Mouse (Mus musculus) olfactory bulb, adult 2 months (tissue): Measurements from ENCODE around the gene Slc7a1. TPM values are rescaled to one million over a fixed set of nuclear protein-coding genes. Genes with fewer than 3 reads are reported as not detected.
"Not testable (repeated sequence)": the region's sequence is repeated elsewhere in the genome, so short reads cannot be mapped to it uniquely, and the experiment has no call there.

Experiments
- H3K27ac ChIP-seq: fragments of 200-500 bp; 2 replicates; pipeline ENCODE4 v1.5.1; 2012; ENCODE audit warnings: low read depth, low read length; ENCODE audit not compliant: insufficient read depth
- H3K4me1 ChIP-seq: fragments of 200-500 bp; 2 replicates; pipeline ENCODE4 v1.6.1; 2012; ENCODE audit warnings: low read length; ENCODE audit not compliant: control insufficient read depth, insufficient read depth
- H3K4me3 ChIP-seq: fragments of 200-500 bp; 2 replicates; pipeline ENCODE4 v1.5.1; 2012; ENCODE audit warnings: mild to moderate bottlenecking, low read depth, low read length, moderate library complexity; ENCODE audit not compliant: insufficient read depth
- CTCF ChIP-seq: fragments of 200-500 bp; IDR thresholded peaks from 2 replicates; pipeline ENCODE4 v1.5.1; 2012; ENCODE audit warnings: low read depth, mild to moderate bottlenecking, low read length, moderate library complexity; ENCODE audit not compliant: insufficient read depth
- POLR2A ChIP-seq: fragments of 200-500 bp; IDR thresholded peaks from 2 replicates; pipeline ENCODE4 v1.6.1; 2012; ENCODE audit warnings: mild to moderate bottlenecking, low read depth, low read length, moderate library complexity; ENCODE audit not compliant: insufficient read depth
- WGBS: fragments of 180-500 bp; shearing (Covaris S2); methylation state at CpG from one replicate; pipeline ENCODE4 v1.1.7; 2018; 5-methylcytosine and 5-hydroxymethylcytosine counted together
- polyA plus RNA-seq: library from polyadenylated mRNA; stranded (reverse); fragments of >200 nt; gene quantifications from 2 replicates; pipeline ENCODE4 v1.2.4, GENCODE M21; 2012; ENCODE audit warnings: low replicate concordance; ENCODE audit not compliant: missing spikeins, insufficient read depth, insufficient read length

Gene Slc7a1
- polyA plus RNA-seq, 1 experiment, result not detected

DNA sequence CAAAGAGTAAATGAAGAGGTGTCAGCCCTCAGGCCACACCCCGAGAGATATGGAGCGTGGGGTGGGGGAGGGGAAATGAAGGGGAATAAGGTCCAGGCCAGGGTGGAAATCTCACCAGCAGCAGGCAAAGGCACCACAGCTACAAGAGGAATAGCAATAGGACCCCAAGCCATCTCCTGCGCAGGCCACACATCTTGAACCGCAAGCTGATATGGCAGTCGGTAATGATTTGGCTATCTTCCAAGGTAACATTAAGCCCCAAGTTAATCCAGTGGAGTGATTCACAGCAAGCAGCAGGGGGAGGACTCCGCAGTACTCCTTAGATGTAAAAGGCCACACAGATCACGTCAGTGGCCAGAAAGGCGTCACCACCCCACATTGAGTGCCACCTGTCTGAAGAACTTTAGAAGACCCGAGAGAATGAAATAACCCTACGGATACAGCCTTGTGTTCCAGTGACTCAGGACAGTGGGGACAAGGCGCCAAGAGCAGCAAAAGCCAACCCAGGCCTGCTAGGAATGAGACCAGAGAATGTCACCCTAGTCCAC is 68.4 kb downstream of the Slc7a1 start:
- H3K4me3 ChIP-seq, result no peak overlapping the region
- WGBS, result 75% methylated on average over 11 of the region's 11 CpGs
- TF ChIP-seq CTCF (no peak), POLR2A (no peak)
- peaks cover 2% of the 10 kb centered on the region; the same call in 1 of the 2 replicates for H3K4me1 ChIP-seq
- H3K27ac ChIP-seq, result no peak overlapping the region

DNA sequence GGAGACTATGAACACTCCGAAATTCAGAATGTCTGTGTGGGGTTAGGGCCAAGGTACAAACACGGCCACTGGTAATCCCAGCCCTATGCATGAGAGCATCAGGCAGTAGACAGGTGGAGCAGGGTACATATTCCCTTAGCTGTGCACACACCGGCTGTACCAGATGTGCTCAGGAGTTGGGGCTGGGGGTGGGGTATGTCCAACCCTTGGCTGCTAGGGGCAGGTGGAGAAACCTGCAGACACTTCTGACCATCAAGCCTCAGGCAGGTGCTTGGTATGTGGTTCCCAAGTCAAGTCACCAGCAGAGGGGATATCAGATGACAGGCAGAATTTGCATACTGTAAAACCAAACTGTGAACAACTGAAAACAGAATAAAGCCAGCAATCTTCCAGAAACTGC is 70.7 kb downstream of the Slc7a1 start:
- Histone ChIP-seq H3K27ac (no peak overlapping the region), H3K4me3 (no peak overlapping the region), H3K4me1 (peaks cover 2% of the 10 kb centered on the region; the same call in 1 of the 2 replicates)
- no peak for TF ChIP-seq CTCF
- TF ChIP-seq POLR2A, result no peak
- 93% methylated on average over 3 of the region's 3 CpGs for WGBS

DNA sequence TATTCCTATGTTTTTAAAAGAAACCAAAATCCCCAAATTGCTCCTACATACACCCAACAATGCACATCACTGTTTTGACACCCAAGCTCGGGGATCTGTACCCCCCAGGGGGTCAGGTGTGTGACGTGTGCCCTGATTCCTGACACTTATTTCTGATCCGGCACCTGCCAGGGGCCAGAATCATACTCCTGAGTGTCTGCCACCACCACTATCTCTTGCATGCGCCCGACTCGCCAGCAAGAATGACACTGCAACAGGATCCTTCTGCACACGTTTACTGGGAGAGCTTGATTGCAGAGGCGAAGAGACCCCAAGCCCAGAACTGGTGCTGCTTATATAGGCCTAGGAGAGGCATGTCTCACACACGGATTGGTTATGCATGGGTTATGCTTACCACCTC is 73.4 kb downstream of the Slc7a1 start:
- 94% methylated on average over 9 of the region's 9 CpGs for WGBS
- not testable (repeated sequence) for H3K27ac ChIP-seq, H3K4me3 ChIP-seq, H3K4me1 ChIP-seq

GRCm38 (mm10) chr5:148325317-148325885 is 74.3 kb downstream of the Slc7a1 start:
- no peak overlapping the region for H3K27ac ChIP-seq
- TF ChIP-seq POLR2A, result no peak
- no peak for TF ChIP-seq CTCF
- H3K4me1 ChIP-seq, result no peaks in the 10 kb centered on the region
- H3K4me3 ChIP-seq, result no peak overlapping the region
- 42% methylated on average over 4 of the region's 4 CpGs for WGBS

- Histone ChIP-seq H3K4me1 (peaks cover 3% of the 10 kb centered on the region; the same call in 1 of the 2 replicates), H3K4me3 (no peak overlapping the region), H3K27ac (no peak overlapping the region)
- no peak for TF ChIP-seq POLR2A
- TF ChIP-seq CTCF, result no peak
- 90% methylated on average over 5 of the region's 5 CpGs for WGBS
These were observed 84.8 kb downstream of the Slc7a1 start for GRCm38 (mm10) chr5:148314931-148315330.

GRCm38 (mm10) chr5:148312443-148312842 is 87.3 kb downstream of the Slc7a1 start:
- Histone ChIP-seq H3K4me3 (no peak overlapping the region), H3K27ac (no peak overlapping the region), H3K4me1 (peaks cover 3% of the 10 kb centered on the region; the same call in 1 of the 2 replicates)
- WGBS, result 47% methylated on average over 2 of the region's 2 CpGs
- TF ChIP-seq POLR2A (no peak), CTCF (no peak)

- 67% methylated on average over 10 of the region's 10 CpGs for WGBS
- TF ChIP-seq POLR2A, result no peak
- no peak for TF ChIP-seq CTCF
- no peak overlapping the region for H3K27ac ChIP-seq
- H3K4me3 ChIP-seq, result no peak overlapping the region
- H3K4me1 ChIP-seq, result peaks cover 3% of the 10 kb centered on the region; the same call in 1 of the 2 replicates
These were observed 88.9 kb downstream of the Slc7a1 start for GRCm38 (mm10) chr5:148310790-148311189.

GRCm38 (mm10) chr5:148304112-148304511 is 95.6 kb downstream of the Slc7a1 start:
- Histone ChIP-seq H3K27ac (no peak overlapping the region), H3K4me1 (no peaks in the 10 kb centered on the region), H3K4me3 (no peak overlapping the region)
- no peak for TF ChIP-seq POLR2A
- TF ChIP-seq CTCF, result no peak
- 89% methylated on average over 2 of the region's 2 CpGs for WGBS

GRCm38 (mm10) chr5:148302968-148303367 is 96.7 kb downstream of the Slc7a1 start:
- no peak for TF ChIP-seq POLR2A
- no peak for TF ChIP-seq CTCF
- no peak overlapping the region for H3K4me3 ChIP-seq
- H3K27ac ChIP-seq, result no peak overlapping the region
- H3K4me1 ChIP-seq, result no peaks in the 10 kb centered on the region
- 80% methylated on average over 11 of the region's 11 CpGs for WGBS

DNA sequence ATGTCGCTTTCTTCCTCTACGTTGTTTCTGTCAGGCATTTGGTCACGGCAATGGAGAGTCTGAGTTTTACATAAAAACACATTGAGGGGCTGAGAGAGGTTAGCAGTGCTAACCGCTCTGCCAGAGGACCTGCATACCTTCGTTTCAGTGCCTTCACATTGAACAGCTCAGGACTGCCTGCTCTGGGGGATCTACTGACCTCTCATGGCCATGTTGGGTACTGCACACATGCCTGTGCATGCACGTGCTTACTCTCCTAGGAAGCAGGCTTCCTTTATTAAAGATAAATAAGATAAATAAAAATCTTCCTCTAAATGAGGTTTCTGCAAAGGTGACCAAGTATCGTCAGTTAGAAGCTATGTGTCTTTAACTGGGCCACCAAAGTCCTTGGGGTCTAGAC is 106.4 kb downstream of the Slc7a1 start:
- 85% methylated on average over 7 of the region's 7 CpGs for WGBS
- TF ChIP-seq POLR2A (no peak), CTCF (no peak)
- H3K27ac ChIP-seq, result no peak overlapping the region
- H3K4me3 ChIP-seq, result no peak overlapping the region
- H3K4me1 ChIP-seq, result 0 out of 2 replicates have a peak, but pooled peaks cover 4% of the 10 kb centered on the region
